Mouse (Mus musculus) gastrocnemius, postnatal 25 days (tissue): ENCODE data around the gene Dntt. TPM values are rescaled to one million over a fixed set of nuclear protein-coding genes. Genes with fewer than 3 reads are reported as not detected.
A peak's percentile ranks its signal among the peaks of the same experiment; 100 is the strongest.

ENCODE experiments used
- DNase-seq: peaks from one replicate; pipeline ENCODE4 v3.0.0; 2022
- long read RNA-seq, 2 experiments: library from polyadenylated mRNA; stranded (forward); transcript quantifications; one replicate each; pipeline ENCODE4 v2.0.0; 2021
- total RNA-seq, 2 experiments: library from RNA; stranded (reverse); gene quantifications; 1 replicate in 1 of 2; 2 replicates in 1 of 2; pipeline ENCODE4 v1.2.3; 2021

Dntt gene
- total RNA-seq = under 1 TPM in 1 of 2 experiments, not detected in 1; 0.19 TPM
- long read RNA-seq, experiment 1 = 0 reads
- long read RNA-seq, experiment 2 = 0 reads

- no peak for DNase-seq
Measured at GRCm38 (mm10) chr19:41029219-41029618, at the start of gene Dntt. Gene Dntt, plus strand, starts transcription at chr19:41029275.

GRCm38 (mm10) chr19:40980671-40981070, 48.4 kb upstream of the Dntt start:
- no peak for DNase-seq

- no peak for DNase-seq
Measured at GRCm38 (mm10) chr19:40984536-40984935, 44.5 kb upstream of the Dntt start.

- DNase-seq = no peak
Measured at GRCm38 (mm10) chr19:40988856-40989255, 40.2 kb upstream of the Dntt start.

GRCm38 (mm10) chr19:40989961-40990600, 39.0 kb upstream of the Dntt start:
- no peak for DNase-seq

GRCm38 (mm10) chr19:40990781-40991343, 38.2 kb upstream of the Dntt start:
- no peak for DNase-seq

- no peak for DNase-seq
Measured at GRCm38 (mm10) chr19:40991626-40992025, 37.4 kb upstream of the Dntt start.

GRCm38 (mm10) chr19:40992096-40992495, 37.0 kb upstream of the Dntt start:
- no peak for DNase-seq

- no peak for DNase-seq
Measured at GRCm38 (mm10) chr19:40992517-40993044, 36.5 kb upstream of the Dntt start.

GRCm38 (mm10) chr19:40993356-40993755, 35.7 kb upstream of the Dntt start:
- DNase-seq = no peak

GRCm38 (mm10) chr19:40994057-40994585, 35.0 kb upstream of the Dntt start, which contains the start of gene Blnk:
Gene Blnk, minus strand, starts transcription at chr19:40994535.
- peak; percentile 55 for DNase-seq

- DNase-seq = no peak
Measured at GRCm38 (mm10) chr19:40994911-40995310, 34.2 kb upstream of the Dntt start.

GRCm38 (mm10) chr19:40995449-40996401, 33.4 kb upstream of the Dntt start:
- DNase-seq = no peak

GRCm38 (mm10) chr19:40996722-40997121, 32.4 kb upstream of the Dntt start:
- DNase-seq = no peak

- no peak for DNase-seq
Measured at GRCm38 (mm10) chr19:40998469-40999170, 30.5 kb upstream of the Dntt start.

GRCm38 (mm10) chr19:40999569-40999968, 29.5 kb upstream of the Dntt start:
- no peak for DNase-seq

GRCm38 (mm10) chr19:41003694-41004315, 25.3 kb upstream of the Dntt start:
- no peak for DNase-seq

- DNase-seq = no peak
Measured at GRCm38 (mm10) chr19:41006621-41007020, 22.5 kb upstream of the Dntt start.

- peak; percentile 46 for DNase-seq
Measured at GRCm38 (mm10) chr19:41007326-41007725, 21.7 kb upstream of the Dntt start.

- DNase-seq = no peak
Measured at GRCm38 (mm10) chr19:41007733-41008132, 21.3 kb upstream of the Dntt start.
